Mouse (Mus musculus) forebrain, embryonic 15.5 days (tissue): ENCODE data around the gene St6galnac3. TPM values are rescaled to one million over a fixed set of nuclear protein-coding genes. Genes with fewer than 3 reads are reported as not detected.

Source experiments
- ATAC-seq: fragments of 200-750 bp; cut with Nextera tagmentation; replicated peaks from 2 replicates; pipeline ENCODE4 v1.8.0; 2017; ENCODE audit warnings: mild to moderate bottlenecking, moderate TSS enrichment, moderate library complexity
- H3K27ac ChIP-seq: fragments of 300-500 bp; sonication (generic); replicated peaks from 2 replicates; pipeline ENCODE4 v1.5.1; 2015; ENCODE audit warnings: mild to moderate bottlenecking, inconsistent platforms
- H3K27me3 ChIP-seq: fragments of 300-500 bp; sonication (generic); 2 replicates; pipeline ENCODE4 v1.6.1; 2015; ENCODE audit warnings: inconsistent platforms
- H3K36me3 ChIP-seq: fragments of 300-500 bp; sonication (generic); 2 replicates; pipeline ENCODE4 v1.6.1; 2015; ENCODE audit warnings: mild to moderate bottlenecking, inconsistent platforms
- H3K4me1 ChIP-seq: fragments of 300-500 bp; sonication (generic); 2 replicates; pipeline ENCODE4 v1.6.1; 2015; ENCODE audit warnings: inconsistent platforms
- H3K4me2 ChIP-seq: fragments of 300-500 bp; sonication (generic); replicated peaks from 2 replicates; pipeline ENCODE4 v1.6.1; 2015; ENCODE audit warnings: mild to moderate bottlenecking, inconsistent platforms
- H3K4me3 ChIP-seq: fragments of 300-500 bp; sonication (generic); 2 replicates; pipeline ENCODE4 v1.5.1; 2015; ENCODE audit warnings: mild to moderate bottlenecking, inconsistent platforms
- H3K9ac ChIP-seq: fragments of 300-500 bp; sonication (generic); replicated peaks from 2 replicates; pipeline ENCODE4 v1.6.1; 2015; ENCODE audit warnings: mild to moderate bottlenecking, inconsistent platforms
- H3K9me3 ChIP-seq: fragments of 300-500 bp; sonication (generic); 2 replicates; pipeline ENCODE4 v1.6.1; 2016; ENCODE audit warnings: inconsistent platforms
- WGBS: fragments of 180-500 bp; shearing (Covaris S2); methylation state at CpG from one replicate; pipeline ENCODE4 v1.1.7; 2015; ENCODE audit warnings: mixed read lengths; 5-methylcytosine and 5-hydroxymethylcytosine counted together
- polyA plus RNA-seq: library from polyadenylated mRNA; unstranded; fragments of >200 nt; fragmentation: Nextera tagmentation; extraction: Ambion mirVana; gene quantifications from 2 replicates; pipeline ENCODE4 v1.2.1, GENCODE M21; 2015

St6galnac3 gene
- polyA plus RNA-seq, 1 experiment from 2014 or later, result 24.5 TPM

DNA sequence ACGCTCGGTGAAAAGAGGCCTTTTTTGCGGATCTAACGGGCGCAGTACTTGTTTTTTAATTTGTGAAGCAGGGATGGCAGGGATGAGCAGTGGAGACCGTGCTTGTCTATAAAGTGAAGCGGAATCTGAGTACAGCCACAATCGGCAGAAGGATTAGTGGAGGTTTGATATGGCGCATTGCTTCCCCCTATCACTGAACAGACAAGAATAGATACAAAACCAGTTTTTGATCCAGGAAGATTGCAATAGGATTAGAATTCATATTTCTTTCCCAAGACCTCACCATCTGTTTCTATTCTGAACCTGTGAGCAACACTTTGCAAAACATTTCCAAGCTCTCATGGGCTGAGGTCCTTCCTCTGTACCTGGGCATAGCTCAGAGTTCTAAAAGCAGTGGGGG is 488.7 kb downstream of the St6galnac3 start:
- Histone ChIP-seq H3K27me3 (no peaks in the 10 kb centered on the region), H3K36me3 (no peaks in the 10 kb centered on the region), H3K9me3 (no peaks in the 10 kb centered on the region), H3K9ac (no peak overlapping the region), H3K4me2 (no peak overlapping the region), H3K4me1 (peaks cover 6% of the 10 kb centered on the region; the same call in 1 of the 2 replicates), H3K4me3 (no peak overlapping the region), H3K27ac (no peak overlapping the region)
- 85% methylated on average over 9 of the region's 9 CpGs for WGBS
- ATAC-seq, result no peak

DNA sequence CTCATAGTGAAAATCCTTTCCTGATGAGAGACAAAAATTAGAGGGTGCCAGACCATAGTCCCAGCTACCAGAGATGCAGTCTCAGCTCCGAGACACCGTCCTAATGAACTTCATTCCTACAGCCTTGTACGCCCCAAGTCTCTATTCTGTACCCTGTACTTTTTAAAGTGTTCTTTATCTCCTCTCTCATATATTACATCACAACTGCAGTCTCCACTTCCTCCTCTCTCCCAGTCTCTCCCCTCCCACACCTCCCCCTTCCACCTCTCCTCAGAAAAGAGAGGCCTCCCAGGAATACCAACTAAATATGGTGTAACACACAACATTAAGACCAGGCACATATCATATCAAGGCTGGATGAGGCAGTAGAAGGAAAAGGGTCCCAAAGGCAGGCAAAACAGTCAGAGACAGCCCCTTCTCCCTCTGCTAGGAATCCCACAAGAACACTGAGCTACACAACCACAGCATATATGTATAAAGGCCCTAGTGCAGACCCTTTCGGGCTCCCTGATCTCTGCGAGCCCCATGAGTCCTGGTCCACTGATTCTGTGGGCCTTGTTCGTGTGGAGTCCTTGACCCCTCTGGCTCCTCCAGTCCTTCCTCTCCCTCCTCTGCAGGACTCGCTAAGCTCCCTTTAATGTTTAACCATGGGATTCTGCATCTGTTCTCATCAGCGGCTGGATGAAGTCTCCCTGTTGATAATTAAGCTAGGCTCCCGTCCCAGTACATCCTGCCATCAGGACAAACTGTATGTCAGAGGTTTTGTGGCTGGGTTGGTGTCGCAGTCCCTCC is 502.2 kb downstream of the St6galnac3 start:
- H3K4me3 ChIP-seq, result no peak overlapping the region
- H3K36me3 ChIP-seq, result no peaks in the 10 kb centered on the region
- whole genome bisulfite sequencing, result 91% methylated on average over 10 of the region's 10 CpGs
- no peaks in the 10 kb centered on the region for H3K9me3 ChIP-seq
- H3K4me1 ChIP-seq, result no peaks in the 10 kb centered on the region
- H3K4me2 ChIP-seq, result no peak overlapping the region
- H3K27ac ChIP-seq, result no peak overlapping the region
- no peaks in the 10 kb centered on the region for H3K27me3 ChIP-seq
- ATAC-seq, result no peak
- no peak overlapping the region for H3K9ac ChIP-seq

DNA sequence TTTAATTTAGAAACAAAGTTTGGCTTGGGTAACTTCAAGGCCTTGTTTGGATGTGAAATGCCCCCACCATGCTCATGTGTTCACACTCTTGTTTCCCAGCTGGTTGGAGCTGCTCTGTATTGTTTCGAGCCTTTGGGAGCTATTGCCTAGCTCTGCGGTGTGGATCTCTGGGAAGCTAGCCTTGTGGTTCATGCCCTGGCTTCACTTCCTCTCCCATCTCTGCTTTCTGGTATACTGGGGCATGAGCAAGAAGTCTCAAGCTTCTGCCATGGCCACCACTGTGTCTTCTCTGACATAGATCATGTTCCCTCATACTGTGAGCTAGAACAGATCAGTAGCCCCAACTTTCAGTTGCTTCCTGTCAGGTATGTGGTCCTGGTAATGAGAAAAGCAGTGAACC is 505.6 kb downstream of the St6galnac3 start:
- 92% methylated on average over 2 of the region's 2 CpGs for WGBS
- no peak for ATAC-seq
- H3K4me2 ChIP-seq, result no peak overlapping the region
- no peak overlapping the region for H3K27ac ChIP-seq
- H3K9me3 ChIP-seq, result no peaks in the 10 kb centered on the region
- no peak overlapping the region for H3K4me3 ChIP-seq
- no peaks in the 10 kb centered on the region for H3K4me1 ChIP-seq
- H3K9ac ChIP-seq, result no peak overlapping the region
- no peaks in the 10 kb centered on the region for H3K36me3 ChIP-seq
- H3K27me3 ChIP-seq, result no peaks in the 10 kb centered on the region

DNA sequence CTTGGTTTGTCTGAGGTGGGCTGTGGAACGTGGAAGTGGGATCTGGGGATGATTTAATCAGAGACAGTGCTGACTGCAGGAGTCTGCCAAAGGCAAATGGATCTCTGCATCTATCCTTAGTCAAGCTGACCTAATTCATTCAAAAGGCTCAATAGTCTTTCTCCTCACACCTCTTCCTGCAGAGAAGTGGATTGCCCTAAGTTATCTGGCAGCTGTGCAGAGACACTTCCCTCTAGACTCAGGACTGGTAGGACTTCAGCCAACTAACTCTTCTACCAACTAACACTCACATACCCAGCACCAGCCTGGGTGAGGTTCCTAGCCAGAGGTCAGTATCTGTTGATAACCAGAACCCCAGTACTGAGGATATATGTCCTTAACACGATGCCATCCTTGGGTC is 516.8 kb downstream of the St6galnac3 start:
- 80% methylated on average over 2 of the region's 2 CpGs for WGBS
- Histone ChIP-seq H3K27ac (no peak overlapping the region), H3K9me3 (no peaks in the 10 kb centered on the region), H3K36me3 (no peaks in the 10 kb centered on the region), H3K4me1 (no peaks in the 10 kb centered on the region; the same call in 1 of the 2 replicates), H3K4me3 (no peak overlapping the region), H3K27me3 (no peaks in the 10 kb centered on the region), H3K4me2 (no peak overlapping the region), H3K9ac (no peak overlapping the region)
- ATAC-seq, result no peak

DNA sequence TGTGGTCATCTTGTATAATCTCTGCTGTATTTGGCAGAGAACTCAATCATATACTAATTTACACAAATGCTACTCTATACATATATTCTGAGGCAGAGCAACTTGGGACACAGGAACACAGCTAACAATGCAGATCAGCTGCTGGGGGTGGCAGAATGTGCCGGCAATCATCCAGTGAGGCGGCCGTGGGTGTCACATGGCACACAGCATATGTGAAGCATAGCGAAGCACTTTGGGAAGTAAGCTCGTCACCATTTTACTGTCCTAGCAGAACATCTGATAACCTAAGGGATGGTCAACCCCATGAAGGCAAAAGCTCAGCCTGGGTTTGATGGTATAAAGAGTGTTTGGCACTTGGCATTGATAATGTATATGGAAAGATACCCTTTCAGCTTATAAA is 520.9 kb downstream of the St6galnac3 start:
- Histone ChIP-seq H3K36me3 (no peaks in the 10 kb centered on the region), H3K9ac (no peak overlapping the region), H3K4me2 (no peak overlapping the region), H3K4me1 (peaks cover 4% of the 10 kb centered on the region), H3K27me3 (no peaks in the 10 kb centered on the region), H3K4me3 (no peak overlapping the region), H3K27ac (no peak overlapping the region), H3K9me3 (no peaks in the 10 kb centered on the region)
- no peak for ATAC-seq
- WGBS, result 85% methylated on average over 5 of the region's 5 CpGs

DNA sequence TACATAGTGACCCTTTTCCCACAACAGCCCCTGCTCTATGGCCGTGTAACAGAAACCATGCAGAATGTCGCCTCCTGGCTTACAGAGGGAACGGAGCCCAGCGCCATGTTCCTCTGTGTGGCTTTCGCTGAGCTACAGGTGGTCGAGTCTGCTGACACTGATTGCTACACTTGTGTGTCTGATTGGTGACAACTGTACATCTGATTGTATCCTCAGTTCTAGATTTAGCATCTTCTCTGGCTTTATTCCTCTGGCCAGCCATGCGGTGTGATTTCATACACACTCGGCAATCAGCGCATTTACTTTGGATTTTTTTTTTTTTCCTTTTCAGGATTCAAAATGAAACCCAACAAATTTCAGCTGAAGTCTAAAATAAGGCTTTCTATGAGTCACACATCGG is 523.1 kb downstream of the St6galnac3 start:
- H3K27ac ChIP-seq, result no peak overlapping the region
- H3K4me2 ChIP-seq, result no peak overlapping the region
- no peaks in the 10 kb centered on the region for H3K27me3 ChIP-seq
- no peaks in the 10 kb centered on the region for H3K36me3 ChIP-seq
- H3K4me3 ChIP-seq, result no peak overlapping the region
- ATAC-seq, result no peak
- 90% methylated on average over 10 of the region's 10 CpGs for WGBS
- no peaks in the 10 kb centered on the region for H3K9me3 ChIP-seq
- peaks cover 4% of the 10 kb centered on the region for H3K4me1 ChIP-seq
- H3K9ac ChIP-seq, result no peak overlapping the region

DNA sequence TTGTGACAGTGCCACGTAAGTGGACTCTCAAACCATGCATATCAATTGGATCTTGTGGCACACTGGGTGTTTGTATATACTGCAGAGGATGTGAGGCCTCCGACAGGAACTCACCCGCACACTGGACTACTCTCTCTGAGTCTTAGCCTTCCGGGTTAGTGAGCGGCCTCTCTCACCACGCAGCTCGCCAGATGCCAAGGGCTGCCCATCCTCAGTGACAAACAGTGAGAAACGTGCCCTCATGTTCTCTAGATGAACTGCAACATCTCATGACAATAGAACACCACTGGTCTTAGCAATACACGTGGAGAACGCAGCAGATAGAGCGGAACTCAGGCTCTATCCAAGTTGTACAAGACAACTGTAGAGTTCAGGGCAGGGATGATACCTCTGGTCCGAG is 524.2 kb downstream of the St6galnac3 start:
- no peaks in the 10 kb centered on the region for H3K9me3 ChIP-seq
- WGBS, result 91% methylated on average over 12 of the region's 12 CpGs
- H3K4me1 ChIP-seq, result peaks cover 4% of the 10 kb centered on the region
- no peak overlapping the region for H3K9ac ChIP-seq
- no peaks in the 10 kb centered on the region for H3K27me3 ChIP-seq
- no peak for ATAC-seq
- H3K4me2 ChIP-seq, result no peak overlapping the region
- H3K4me3 ChIP-seq, result no peak overlapping the region
- no peak overlapping the region for H3K27ac ChIP-seq
- no peaks in the 10 kb centered on the region for H3K36me3 ChIP-seq

DNA sequence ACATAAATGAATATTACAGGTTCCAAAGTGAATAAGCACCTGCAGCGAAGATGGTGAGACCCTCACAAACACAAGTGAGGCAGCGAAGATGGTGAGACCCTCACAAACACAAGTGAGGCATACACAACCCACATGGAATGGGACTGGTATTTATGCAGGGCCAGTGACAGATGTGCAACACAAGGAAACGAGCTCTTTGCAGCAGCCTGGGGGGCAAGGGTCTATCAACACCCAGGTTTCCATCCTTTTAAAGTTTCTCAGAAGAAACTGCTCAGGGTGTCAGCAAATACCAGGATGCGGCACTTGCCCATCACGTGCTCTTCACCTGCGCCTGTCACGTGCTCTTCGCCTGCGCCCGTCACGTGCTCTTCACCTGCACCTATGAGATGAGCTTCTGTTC is 524.9 kb downstream of the St6galnac3 start:
- Histone ChIP-seq H3K4me3 (no peak overlapping the region), H3K4me2 (no peak overlapping the region)

DNA sequence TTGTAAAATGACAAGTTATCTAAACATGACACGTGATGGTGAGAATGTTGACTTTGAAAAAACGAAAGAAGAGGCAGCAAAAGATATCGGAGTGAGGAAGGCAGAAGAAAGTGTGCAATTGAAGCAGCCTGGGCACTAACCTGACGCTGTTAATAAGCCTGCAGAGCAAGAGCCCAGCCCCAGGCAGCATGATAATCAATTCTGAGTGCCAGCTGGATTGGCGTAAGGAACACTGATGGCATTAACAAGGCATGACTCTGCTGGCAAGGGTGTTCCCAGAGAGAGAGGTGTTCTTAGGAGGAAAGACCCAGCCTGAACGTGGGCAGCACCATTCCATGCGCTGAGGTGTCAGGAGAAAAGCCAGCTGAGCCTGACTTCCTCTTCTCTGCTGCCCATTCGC is 525.7 kb downstream of the St6galnac3 start:
- H3K36me3 ChIP-seq, result no peaks in the 10 kb centered on the region
- no peak overlapping the region for H3K27ac ChIP-seq
- H3K4me2 ChIP-seq, result no peak overlapping the region
- ATAC-seq, result no peak
- WGBS, result 66% methylated on average over 8 of the region's 8 CpGs
- no peak overlapping the region for H3K9ac ChIP-seq
- H3K9me3 ChIP-seq, result no peaks in the 10 kb centered on the region
- no peak overlapping the region for H3K4me3 ChIP-seq
- no peaks in the 10 kb centered on the region for H3K27me3 ChIP-seq
- peaks cover 4% of the 10 kb centered on the region for H3K4me1 ChIP-seq

More for the DNA sequence above, 524.9 kb downstream of the St6galnac3 start:
- no peaks in the 10 kb centered on the region for H3K36me3 ChIP-seq
- no peaks in the 10 kb centered on the region for H3K9me3 ChIP-seq
- 90% methylated on average over 11 of the region's 11 CpGs for WGBS
- no peak overlapping the region for H3K27ac ChIP-seq
- ATAC-seq, result no peak
- no peak overlapping the region for H3K9ac ChIP-seq
- H3K27me3 ChIP-seq, result no peaks in the 10 kb centered on the region
- H3K4me1 ChIP-seq, result peaks cover 4% of the 10 kb centered on the region

DNA sequence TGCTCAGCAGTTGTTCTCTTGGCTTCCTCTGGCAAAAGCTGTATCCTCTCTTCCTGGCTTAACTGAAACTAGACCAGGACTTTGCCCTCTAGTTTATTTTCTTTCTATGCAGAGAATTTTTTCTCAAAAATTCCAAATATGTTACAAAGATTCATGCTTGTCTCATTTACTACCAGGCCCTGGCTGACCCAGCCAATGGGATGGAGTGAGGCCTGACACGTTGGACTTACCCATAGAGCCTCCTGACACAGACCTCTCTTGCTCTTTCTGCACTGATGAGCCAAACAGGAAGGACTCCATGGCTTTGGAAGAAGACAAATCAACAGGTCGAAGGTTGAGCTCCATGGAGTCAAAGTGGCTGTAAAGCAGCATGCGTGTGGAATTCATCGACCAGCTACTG is 526.5 kb downstream of the St6galnac3 start:
- no peak overlapping the region for H3K9ac ChIP-seq
- no peak for ATAC-seq
- WGBS, result 80% methylated on average over 4 of the region's 4 CpGs
- H3K4me2 ChIP-seq, result no peak overlapping the region
- no peaks in the 10 kb centered on the region for H3K36me3 ChIP-seq
- no peak overlapping the region for H3K4me3 ChIP-seq
- H3K27me3 ChIP-seq, result no peaks in the 10 kb centered on the region
- H3K27ac ChIP-seq, result no peak overlapping the region
- peaks cover 4% of the 10 kb centered on the region for H3K4me1 ChIP-seq
- no peaks in the 10 kb centered on the region for H3K9me3 ChIP-seq

DNA sequence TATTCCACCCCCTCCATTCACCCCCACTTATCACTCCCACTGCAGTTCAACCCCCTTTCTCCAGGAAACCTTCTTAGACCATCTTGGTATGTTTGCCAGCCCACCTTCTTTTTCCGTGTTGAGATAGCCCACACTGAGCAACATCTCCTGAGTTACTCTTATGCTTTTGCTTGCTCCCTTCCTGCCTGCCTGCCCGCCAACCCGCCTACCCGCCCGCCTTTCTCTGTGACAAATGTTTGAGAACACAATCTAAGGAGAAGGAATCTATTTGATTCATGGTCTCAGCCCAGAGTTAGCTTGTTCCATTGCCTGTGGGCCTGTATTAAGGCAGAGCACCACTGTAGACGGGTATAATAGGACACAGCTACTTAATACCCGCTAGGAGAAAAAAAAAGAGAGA is 531.9 kb downstream of the St6galnac3 start:
- H3K4me1 ChIP-seq, result no peaks in the 10 kb centered on the region
- no peak for ATAC-seq

DNA sequence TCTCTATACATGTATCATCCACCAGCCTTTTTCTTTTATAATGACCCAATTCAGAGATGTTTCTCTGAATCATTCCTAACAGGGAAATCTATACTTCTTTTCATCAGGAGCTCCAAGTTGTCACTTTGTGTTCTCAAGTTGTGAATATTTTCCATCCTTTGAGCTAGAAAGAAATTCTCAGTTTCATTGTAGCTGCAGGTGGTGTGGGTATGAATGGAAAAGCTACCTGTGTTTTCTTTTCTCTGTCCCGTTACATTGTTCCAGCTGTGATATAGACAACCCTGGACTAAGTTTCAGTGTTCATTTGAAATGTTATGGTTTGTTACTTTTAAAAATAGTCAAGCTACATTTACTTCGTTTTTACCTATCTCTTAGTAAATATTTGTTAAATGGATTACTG is 534.2 kb downstream of the St6galnac3 start:
- Histone ChIP-seq H3K9ac (no peak overlapping the region), H3K4me3 (no peak overlapping the region), H3K9me3 (no peaks in the 10 kb centered on the region), H3K27ac (no peak overlapping the region), H3K4me1 (no peaks in the 10 kb centered on the region), H3K27me3 (no peaks in the 10 kb centered on the region), H3K4me2 (no peak overlapping the region), H3K36me3 (no peaks in the 10 kb centered on the region)
- WGBS, result 80% methylated on average over 2 of the region's 2 CpGs
- no peak for ATAC-seq

More for the DNA sequence above, 531.9 kb downstream of the St6galnac3 start:
- 83% methylated on average over 7 of the region's 7 CpGs for WGBS
- Histone ChIP-seq H3K4me3 (no peak overlapping the region), H3K9me3 (no peaks in the 10 kb centered on the region), H3K4me2 (no peak overlapping the region), H3K27me3 (no peaks in the 10 kb centered on the region), H3K9ac (no peak overlapping the region), H3K36me3 (no peaks in the 10 kb centered on the region), H3K27ac (no peak overlapping the region)
